Mouse (Mus musculus) hindbrain, embryonic 14.5 days (tissue): Measurements from ENCODE around the gene Wwtr1. TPM values are rescaled to one million over a fixed set of nuclear protein-coding genes. Genes with fewer than 3 reads are reported as not detected.

Experiments
- ATAC-seq: fragments of 200-750 bp; cut with Nextera tagmentation; 2 replicates; pipeline ENCODE4 v1.8.0; 2017; ENCODE audit warnings: moderate number of reproducible peaks, mild to moderate bottlenecking, moderate TSS enrichment, moderate library complexity; ENCODE audit not compliant: low FRiP score
- DNase-seq: peaks from one replicate; pipeline ENCODE4 v3.0.0-alpha.2; 2015; ENCODE audit warnings: low spot score
- H3K27ac ChIP-seq: fragments of 300-500 bp; sonication (generic); 2 replicates; pipeline ENCODE4 v1.5.1; 2014; ENCODE audit warnings: mild to moderate bottlenecking, moderate library complexity
- H3K27me3 ChIP-seq: fragments of 300-500 bp; sonication (generic); 2 replicates; pipeline ENCODE4 v1.6.1; 2014; ENCODE audit warnings: mild to moderate bottlenecking, low read length, mixed read lengths; ENCODE audit not compliant: control insufficient read depth, insufficient read depth
- H3K36me3 ChIP-seq: fragments of 300-500 bp; sonication (generic); replicated peaks from 2 replicates; pipeline ENCODE4 v1.6.1; 2014; ENCODE audit not compliant: control insufficient read depth, insufficient read depth
- H3K4me1 ChIP-seq: fragments of 300-500 bp; sonication (generic); replicated peaks from 2 replicates; pipeline ENCODE4 v1.6.1; 2014; ENCODE audit warnings: antibody characterized with exemption, low read length, mixed read lengths; ENCODE audit not compliant: control insufficient read depth, insufficient read depth
- H3K4me2 ChIP-seq: fragments of 300-500 bp; sonication (generic); replicated peaks from 2 replicates; pipeline ENCODE4 v1.6.1; 2014; ENCODE audit warnings: mild to moderate bottlenecking, moderate library complexity
- H3K4me3 ChIP-seq: fragments of 300-500 bp; sonication (generic); replicated peaks from 2 replicates; pipeline ENCODE4 v1.5.1; 2014; ENCODE audit warnings: mild to moderate bottlenecking, low read length
- H3K9ac ChIP-seq: fragments of 300-500 bp; sonication (generic); 2 replicates; pipeline ENCODE4 v1.6.1; 2014
- H3K9me3 ChIP-seq: fragments of 300-500 bp; sonication (generic); 2 replicates; pipeline ENCODE4 v1.6.1; 2016; ENCODE audit warnings: low read length; ENCODE audit not compliant: control insufficient read depth
- WGBS: fragments of 180-500 bp; shearing (Covaris S2); extraction: QIAGEN DNeasy Blood & Tissue Kit; methylation state at CpG from one replicate; pipeline ENCODE4 v1.1.7; 2014; 5-methylcytosine and 5-hydroxymethylcytosine counted together
- polyA plus RNA-seq: library from polyadenylated mRNA; unstranded; fragments of >200 nt; fragmentation: Nextera tagmentation; extraction: Ambion mirVana; gene quantifications from 2 replicates; pipeline ENCODE4 v1.2.1, GENCODE M21; 2014

The Wwtr1 gene
- polyA plus RNA-seq, 1 experiment from 2014 or later = 8.6 TPM

DNA sequence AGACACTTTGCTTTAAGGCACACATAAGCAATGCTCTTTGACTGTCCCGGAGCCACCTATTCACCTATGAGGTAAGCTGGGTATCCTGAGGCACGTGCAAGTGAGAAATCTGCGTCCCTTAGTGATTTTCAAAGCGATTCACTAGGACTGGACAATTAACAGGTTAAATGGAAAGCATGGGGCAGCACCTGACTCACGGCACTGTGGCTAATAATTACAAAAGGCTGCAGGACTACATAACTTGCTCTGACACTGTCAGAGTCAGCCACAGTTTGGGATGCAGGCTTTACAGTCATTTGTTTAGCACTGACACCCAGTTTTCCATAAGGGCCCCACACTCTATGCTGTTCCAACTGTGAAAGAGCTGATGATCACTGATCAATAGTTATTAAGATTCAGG, 9.1 kb downstream of the Wwtr1 start:
- no peak for ATAC-seq
- no peak overlapping the region for H3K27ac ChIP-seq
- no peak for DNase-seq
- WGBS = 86% methylated on average over 5 of the region's 5 CpGs
- no peak overlapping the region for H3K4me2 ChIP-seq
- no peak overlapping the region for H3K4me3 ChIP-seq
- H3K4me1 ChIP-seq = no peaks in the 10 kb centered on the region
- no peaks in the 10 kb centered on the region for H3K36me3 ChIP-seq
- H3K9ac ChIP-seq = no peak overlapping the region
- H3K27me3 ChIP-seq = no peaks in the 10 kb centered on the region
- no peaks in the 10 kb centered on the region for H3K9me3 ChIP-seq

GRCm38 (mm10) chr3:57563627-57564026, 12.1 kb downstream of the Wwtr1 start:
- no peak overlapping the region for H3K4me2 ChIP-seq
- no peak for ATAC-seq
- no peak overlapping the region for H3K9ac ChIP-seq

GRCm38 (mm10) chr3:57562996-57563506, 12.7 kb downstream of the Wwtr1 start:
- Histone ChIP-seq H3K4me3 (no peak overlapping the region), H3K27me3 (no peaks in the 10 kb centered on the region), H3K4me2 (no peak overlapping the region), H3K9ac (no peak overlapping the region), H3K9me3 (no peaks in the 10 kb centered on the region), H3K4me1 (no peaks in the 10 kb centered on the region), H3K27ac (no peak overlapping the region), H3K36me3 (no peaks in the 10 kb centered on the region)
- DNase-seq = no peak
- 49% methylated on average over 6 of the region's 6 CpGs for WGBS
- no peak for ATAC-seq

More at GRCm38 (mm10) chr3:57563627-57564026, 12.1 kb downstream of the Wwtr1 start:
- no peak overlapping the region for H3K27ac ChIP-seq
- no peaks in the 10 kb centered on the region for H3K36me3 ChIP-seq
- WGBS = 92% methylated on average over 5 of the region's 5 CpGs
- H3K9me3 ChIP-seq = no peaks in the 10 kb centered on the region
- H3K27me3 ChIP-seq = no peaks in the 10 kb centered on the region
- no peak overlapping the region for H3K4me3 ChIP-seq
- no peak for DNase-seq
- no peaks in the 10 kb centered on the region for H3K4me1 ChIP-seq

GRCm38 (mm10) chr3:57558761-57559160, 16.9 kb downstream of the Wwtr1 start:
- Histone ChIP-seq H3K9me3 (no peaks in the 10 kb centered on the region), H3K4me3 (no peak overlapping the region), H3K27me3 (no peaks in the 10 kb centered on the region), H3K9ac (no peak overlapping the region), H3K4me2 (no peak overlapping the region), H3K27ac (no peak overlapping the region), H3K4me1 (no peaks in the 10 kb centered on the region), H3K36me3 (no peaks in the 10 kb centered on the region)
- WGBS = 95% methylated on average over 6 of the region's 6 CpGs
- DNase-seq (no peak), ATAC-seq (no peak)

DNA sequence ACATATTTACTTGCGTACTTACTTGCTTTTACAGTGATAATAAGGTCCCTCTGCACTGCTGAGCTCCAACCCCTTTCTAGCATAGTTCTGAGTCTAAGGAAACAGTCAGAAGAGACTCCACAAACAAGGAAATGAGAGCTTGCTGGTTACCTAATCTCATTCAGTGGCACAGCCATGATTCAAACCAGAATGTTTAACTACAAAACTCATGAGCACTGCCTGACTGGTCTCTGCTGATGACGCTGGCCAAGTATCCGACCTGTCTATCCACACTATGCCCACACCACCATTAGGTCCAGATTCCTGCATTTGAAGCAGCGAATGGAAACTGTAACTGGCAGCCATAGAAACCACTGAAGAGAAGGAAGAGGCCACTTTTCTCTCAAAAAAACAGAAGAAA, 18.3 kb downstream of the Wwtr1 start:
- no peak overlapping the region for H3K4me3 ChIP-seq
- no peak overlapping the region for H3K9ac ChIP-seq
- no peak for DNase-seq
- H3K4me1 ChIP-seq = no peaks in the 10 kb centered on the region
- H3K4me2 ChIP-seq = no peak overlapping the region
- WGBS = 94% methylated on average over 4 of the region's 4 CpGs
- no peak for ATAC-seq
- no peaks in the 10 kb centered on the region for H3K9me3 ChIP-seq
- H3K27ac ChIP-seq = no peak overlapping the region
- H3K27me3 ChIP-seq = no peaks in the 10 kb centered on the region
- H3K36me3 ChIP-seq = no peaks in the 10 kb centered on the region

DNA sequence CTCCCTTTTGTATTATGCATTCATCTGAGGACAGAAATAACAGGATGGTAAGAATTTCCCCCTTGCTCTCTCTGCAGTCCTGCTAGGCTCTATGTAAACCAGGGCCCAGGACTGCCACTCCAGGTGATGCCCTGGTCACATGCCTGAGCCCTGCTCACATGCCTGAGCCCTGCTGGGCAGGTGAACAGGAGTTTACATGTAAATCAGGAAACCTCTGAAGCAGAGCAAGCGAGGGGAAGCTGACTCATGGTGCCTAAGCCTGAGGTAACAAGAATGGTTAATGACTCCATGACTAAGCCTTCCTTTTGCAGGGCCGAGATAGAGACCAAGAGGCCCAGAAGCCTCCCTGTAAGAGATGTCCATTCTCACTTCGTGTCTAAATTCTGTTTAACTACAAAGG, 20.1 kb downstream of the Wwtr1 start:
- ATAC-seq (no peak), DNase-seq (no peak)
- 81% methylated on average over 3 of the region's 3 CpGs for WGBS
- H3K4me2 ChIP-seq = no peak overlapping the region
- H3K36me3 ChIP-seq = no peaks in the 10 kb centered on the region
- no peaks in the 10 kb centered on the region for H3K27me3 ChIP-seq
- no peak overlapping the region for H3K4me3 ChIP-seq
- no peaks in the 10 kb centered on the region for H3K4me1 ChIP-seq
- no peak overlapping the region for H3K27ac ChIP-seq
- no peak overlapping the region for H3K9ac ChIP-seq
- no peaks in the 10 kb centered on the region for H3K9me3 ChIP-seq

DNA sequence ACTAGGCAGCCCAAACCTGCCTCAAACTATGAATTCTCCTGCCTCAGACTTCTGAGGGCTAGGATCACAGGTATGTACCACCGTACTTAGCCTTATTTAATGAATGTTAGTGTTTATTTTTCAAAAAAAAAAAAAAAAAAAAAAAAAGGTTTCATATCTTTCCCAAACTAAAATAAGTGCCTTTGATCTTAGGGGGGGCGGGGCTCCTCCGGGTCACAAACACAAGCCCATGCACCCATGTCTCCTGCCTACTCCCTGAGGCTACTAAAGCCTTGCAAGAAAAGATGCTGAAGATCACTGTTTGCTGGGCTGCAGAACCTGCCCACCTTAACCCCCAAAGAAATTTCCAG, 20.8 kb downstream of the Wwtr1 start:
- Histone ChIP-seq H3K27ac (no peak overlapping the region), H3K4me2 (no peak overlapping the region), H3K4me3 (no peak overlapping the region), H3K27me3 (no peaks in the 10 kb centered on the region), H3K36me3 (no peaks in the 10 kb centered on the region), H3K9me3 (no peaks in the 10 kb centered on the region), H3K9ac (no peak overlapping the region), H3K4me1 (no peaks in the 10 kb centered on the region)
- ATAC-seq (no peak), DNase-seq (no peak)
- 85% methylated on average over 3 of the region's 3 CpGs for WGBS

DNA sequence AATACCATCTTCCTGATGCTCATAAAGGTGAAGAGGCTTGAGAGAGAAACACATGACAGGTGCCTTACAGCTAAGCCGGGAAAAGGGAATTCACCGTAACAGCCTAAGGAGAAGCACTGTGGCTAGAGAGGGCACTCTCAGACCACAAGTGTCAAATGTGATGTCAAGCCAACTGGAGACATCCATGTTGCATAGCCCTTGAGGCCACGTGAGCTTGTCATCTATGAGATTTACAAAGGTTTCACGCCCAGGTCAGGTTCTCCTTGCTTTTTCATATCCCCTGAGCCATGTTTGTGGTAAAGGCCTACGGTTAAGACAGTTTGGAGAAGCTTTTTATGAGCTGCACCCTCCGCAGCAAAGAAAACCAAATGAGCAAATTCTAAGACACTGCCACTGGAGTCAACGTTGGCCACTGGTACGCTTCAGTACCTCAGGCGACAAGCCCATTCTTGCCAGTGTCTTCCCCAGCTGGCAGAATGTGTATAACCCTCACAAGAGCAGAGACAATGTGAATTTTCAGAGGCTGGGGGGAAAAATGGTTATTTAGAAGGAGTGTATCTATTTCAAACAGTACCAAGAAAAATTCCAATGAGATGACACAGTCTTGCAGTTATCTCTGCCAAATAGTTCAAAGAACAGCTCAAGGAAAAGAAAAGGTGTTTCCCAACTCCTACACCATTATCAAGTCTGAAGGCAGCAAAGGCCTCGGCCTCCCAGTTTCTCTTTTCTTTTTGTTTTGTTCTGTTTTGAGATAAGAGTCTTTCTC, 21.4 kb downstream of the Wwtr1 start:
- 95% methylated on average over 10 of the region's 10 CpGs for WGBS

GRCm38 (mm10) chr3:57553108-57553507, 22.6 kb downstream of the Wwtr1 start:
- no peak overlapping the region for H3K27ac ChIP-seq
- no peak for ATAC-seq
- H3K9ac ChIP-seq = no peak overlapping the region
- WGBS = 97% methylated on average over 5 of the region's 5 CpGs
- no peak for DNase-seq
- H3K9me3 ChIP-seq = no peaks in the 10 kb centered on the region
- no peak overlapping the region for H3K4me3 ChIP-seq
- H3K36me3 ChIP-seq = no peaks in the 10 kb centered on the region
- no peaks in the 10 kb centered on the region for H3K27me3 ChIP-seq
- no peaks in the 10 kb centered on the region for H3K4me1 ChIP-seq
- H3K4me2 ChIP-seq = no peak overlapping the region

More for the DNA sequence above, 21.4 kb downstream of the Wwtr1 start:
- no peak overlapping the region for H3K4me2 ChIP-seq
- H3K27me3 ChIP-seq = no peaks in the 10 kb centered on the region
- H3K4me1 ChIP-seq = no peaks in the 10 kb centered on the region
- ATAC-seq = no peak
- H3K9me3 ChIP-seq = no peaks in the 10 kb centered on the region
- H3K4me3 ChIP-seq = no peak overlapping the region
- no peak overlapping the region for H3K9ac ChIP-seq
- no peak for DNase-seq
- H3K36me3 ChIP-seq = no peaks in the 10 kb centered on the region
- H3K27ac ChIP-seq = no peak overlapping the region

GRCm38 (mm10) chr3:57551210-57551609, 24.5 kb downstream of the Wwtr1 start:
- no peaks in the 10 kb centered on the region for H3K4me1 ChIP-seq
- ATAC-seq (no peak), DNase-seq (no peak)
- H3K27me3 ChIP-seq = no peaks in the 10 kb centered on the region
- no peak overlapping the region for H3K4me3 ChIP-seq
- H3K27ac ChIP-seq = no peak overlapping the region
- H3K36me3 ChIP-seq = no peaks in the 10 kb centered on the region
- WGBS = 77% methylated on average over 2 of the region's 2 CpGs
- no peak overlapping the region for H3K9ac ChIP-seq
- no peak overlapping the region for H3K4me2 ChIP-seq
- H3K9me3 ChIP-seq = no peaks in the 10 kb centered on the region
